Mouse (Mus musculus): ENCODE measurements at regions not wholly inside any gene's neighbourhood (a gene's known extent, or its start where the extent isn't known, plus 50 kb on each side); places are given as distances from the start of the nearest gene placed in this dataset.
A peak's percentile ranks its signal among the peaks of the same experiment; 100 is the strongest.

GRCm38 (mm10) chr6:100145869-100146268 lies 141.4 kb downstream of the Rybp start:
- Histone ChIP-seq H3K9ac (ENCODE audit: low read length) (no peak overlapping the region), H3K9me3 (ENCODE audit: control insufficient read depth, low read length) (no peaks in the 10 kb centered on the region), H3K27me3 (ENCODE audit: control insufficient read depth, insufficient read depth, low read depth, low read length) (no peaks in the 10 kb centered on the region), H3K4me3 (ENCODE audit: low read length) (no peak overlapping the region), H3K36me3 (ENCODE audit: control insufficient read depth, insufficient read depth, low read length) (no peaks in the 10 kb centered on the region), H3K4me2 (ENCODE audit: low read depth, low read length) (no peak overlapping the region), H3K4me1 (replicated peaks; ENCODE audit: control insufficient read depth, insufficient read depth, low read length) (peaks cover 25% of the 10 kb centered on the region), H3K27ac (ENCODE audit: low read length) (no peak overlapping the region)
- ATAC-seq (ENCODE audit: low read depth): peak; percentile 15; the same call in 1 of the 2 replicates
- WGBS: 77% methylated on average over 2 of the region's 2 CpGs

GRCm38 (mm10) chr6:100144544-100145287 lies 142.6 kb downstream of the Rybp start:
- Histone ChIP-seq H3K9me3 (ENCODE audit: control insufficient read depth, low read length) (no peaks in the 10 kb centered on the region), H3K4me1 (replicated peaks; ENCODE audit: control insufficient read depth, insufficient read depth, low read length) (peaks cover 25% of the 10 kb centered on the region), H3K27ac (ENCODE audit: low read length) (no peak overlapping the region), H3K27me3 (ENCODE audit: control insufficient read depth, insufficient read depth, low read depth, low read length) (no peaks in the 10 kb centered on the region), H3K4me2 (ENCODE audit: low read depth, low read length) (no peak overlapping the region), H3K36me3 (ENCODE audit: control insufficient read depth, insufficient read depth, low read length) (no peaks in the 10 kb centered on the region), H3K9ac (ENCODE audit: low read length) (no peak overlapping the region), H3K4me3 (ENCODE audit: low read length) (no peak overlapping the region)
- 50% methylated on average over 4 of the region's 4 CpGs for WGBS
- ATAC-seq (ENCODE audit: low read depth): peak; percentile 23; the same call in 1 of the 2 replicates

GRCm38 (mm10) chr6:100143586-100144301 lies 143.5 kb downstream of the Rybp start:
- 10% methylated on average over 16 of the region's 16 CpGs for WGBS
- ATAC-seq (ENCODE audit: low read depth): peak; percentile 75
- Histone ChIP-seq H3K4me1 (replicated peaks; ENCODE audit: control insufficient read depth, insufficient read depth, low read length) (peaks cover 25% of the 10 kb centered on the region), H3K9me3 (ENCODE audit: control insufficient read depth, low read length) (no peaks in the 10 kb centered on the region), H3K4me3 (ENCODE audit: low read length) (no peak overlapping the region; the same call in 1 of the 2 replicates), H3K4me2 (ENCODE audit: low read depth, low read length) (peak overlapping the region; percentile 43), H3K27ac (ENCODE audit: low read length) (peak overlapping the region; percentile 50), H3K27me3 (ENCODE audit: control insufficient read depth, insufficient read depth, low read depth, low read length) (no peaks in the 10 kb centered on the region), H3K9ac (ENCODE audit: low read length) (peak overlapping the region; percentile 48), H3K36me3 (ENCODE audit: control insufficient read depth, insufficient read depth, low read length) (no peaks in the 10 kb centered on the region)

GRCm38 (mm10) chr6:100141225-100141624 lies 146.1 kb downstream of the Rybp start:
- Histone ChIP-seq H3K27me3 (ENCODE audit: control insufficient read depth, insufficient read depth, low read depth, low read length) (no peaks in the 10 kb centered on the region), H3K9ac (ENCODE audit: low read length) (no peak overlapping the region), H3K4me2 (ENCODE audit: low read depth, low read length) (no peak overlapping the region), H3K36me3 (ENCODE audit: control insufficient read depth, insufficient read depth, low read length) (no peaks in the 10 kb centered on the region), H3K27ac (ENCODE audit: low read length) (no peak overlapping the region), H3K4me1 (replicated peaks; ENCODE audit: control insufficient read depth, insufficient read depth, low read length) (peaks cover 16% of the 10 kb centered on the region), H3K4me3 (ENCODE audit: low read length) (no peak overlapping the region), H3K9me3 (ENCODE audit: control insufficient read depth, low read length) (no peaks in the 10 kb centered on the region)
- WGBS: 66% methylated on average over 5 of the region's 5 CpGs
- ATAC-seq (ENCODE audit: low read depth): no peak

- Histone ChIP-seq H3K4me2 (ENCODE audit: low read depth, low read length) (no peak overlapping the region), H3K27me3 (ENCODE audit: control insufficient read depth, insufficient read depth, low read depth, low read length) (no peaks in the 10 kb centered on the region), H3K27ac (ENCODE audit: low read length) (no peak overlapping the region), H3K4me3 (ENCODE audit: low read length) (no peak overlapping the region), H3K9ac (ENCODE audit: low read length) (no peak overlapping the region), H3K9me3 (ENCODE audit: control insufficient read depth, low read length) (no peaks in the 10 kb centered on the region), H3K4me1 (replicated peaks; ENCODE audit: control insufficient read depth, insufficient read depth, low read length) (peaks cover 16% of the 10 kb centered on the region), H3K36me3 (ENCODE audit: control insufficient read depth, insufficient read depth, low read length) (no peaks in the 10 kb centered on the region)
- 27% methylated on average over 6 of the region's 6 CpGs for WGBS
- no peak for ATAC-seq (ENCODE audit: low read depth)
Measured at GRCm38 (mm10) chr6:100140581-100141114, 146.6 kb downstream of the Rybp start.

GRCm38 (mm10) chr6:100139809-100140208 lies 147.5 kb downstream of the Rybp start:
- Histone ChIP-seq H3K4me3 (ENCODE audit: low read length) (no peak overlapping the region), H3K36me3 (ENCODE audit: control insufficient read depth, insufficient read depth, low read length) (no peaks in the 10 kb centered on the region), H3K27ac (ENCODE audit: low read length) (no peak overlapping the region), H3K4me1 (replicated peaks; ENCODE audit: control insufficient read depth, insufficient read depth, low read length) (peaks cover 15% of the 10 kb centered on the region), H3K27me3 (ENCODE audit: control insufficient read depth, insufficient read depth, low read depth, low read length) (no peaks in the 10 kb centered on the region), H3K9ac (ENCODE audit: low read length) (no peak overlapping the region), H3K9me3 (ENCODE audit: control insufficient read depth, low read length) (no peaks in the 10 kb centered on the region), H3K4me2 (ENCODE audit: low read depth, low read length) (no peak overlapping the region)
- no peak for ATAC-seq (ENCODE audit: low read depth)
- 56% methylated on average over 6 of the region's 6 CpGs for WGBS

GRCm38 (mm10) chr6:100138659-100139058 lies 148.6 kb downstream of the Rybp start:
- Histone ChIP-seq H3K27ac (ENCODE audit: low read length) (no peak overlapping the region), H3K4me3 (ENCODE audit: low read length) (no peak overlapping the region), H3K27me3 (ENCODE audit: control insufficient read depth, insufficient read depth, low read depth, low read length) (no peaks in the 10 kb centered on the region), H3K9me3 (ENCODE audit: control insufficient read depth, low read length) (no peaks in the 10 kb centered on the region), H3K4me2 (ENCODE audit: low read depth, low read length) (no peak overlapping the region), H3K9ac (ENCODE audit: low read length) (no peak overlapping the region), H3K4me1 (replicated peaks; ENCODE audit: control insufficient read depth, insufficient read depth, low read length) (peaks cover 4% of the 10 kb centered on the region), H3K36me3 (ENCODE audit: control insufficient read depth, insufficient read depth, low read length) (no peaks in the 10 kb centered on the region)
- WGBS: 78% methylated on average over 2 of the region's 2 CpGs
- no peak for ATAC-seq (ENCODE audit: low read depth)

- Histone ChIP-seq H3K9ac (ENCODE audit: low read length) (no peak overlapping the region), H3K4me3 (ENCODE audit: low read length) (no peak overlapping the region), H3K9me3 (ENCODE audit: control insufficient read depth, low read length) (no peaks in the 10 kb centered on the region), H3K4me1 (replicated peaks; ENCODE audit: control insufficient read depth, insufficient read depth, low read length) (no peaks in the 10 kb centered on the region; the same call in 1 of the 2 replicates), H3K4me2 (ENCODE audit: low read depth, low read length) (no peak overlapping the region), H3K36me3 (ENCODE audit: control insufficient read depth, insufficient read depth, low read length) (no peaks in the 10 kb centered on the region), H3K27ac (ENCODE audit: low read length) (no peak overlapping the region), H3K27me3 (ENCODE audit: control insufficient read depth, insufficient read depth, low read depth, low read length) (no peaks in the 10 kb centered on the region; the same call in 1 of the 2 replicates)
- ATAC-seq (ENCODE audit: low read depth): no peak
- WGBS: 22% methylated on average over 2 of the region's 2 CpGs
Measured at GRCm38 (mm10) chr6:100135177-100135576, 152.1 kb downstream of the Rybp start.

GRCm38 (mm10) chr6:100133970-100134369 lies 153.3 kb downstream of the Rybp start:
- Histone ChIP-seq H3K9ac (ENCODE audit: low read length) (no peak overlapping the region), H3K27me3 (ENCODE audit: control insufficient read depth, insufficient read depth, low read depth, low read length) (no peaks in the 10 kb centered on the region; the same call in 1 of the 2 replicates), H3K4me1 (replicated peaks; ENCODE audit: control insufficient read depth, insufficient read depth, low read length) (no peaks in the 10 kb centered on the region; the same call in 1 of the 2 replicates), H3K36me3 (ENCODE audit: control insufficient read depth, insufficient read depth, low read length) (no peaks in the 10 kb centered on the region), H3K9me3 (ENCODE audit: control insufficient read depth, low read length) (no peaks in the 10 kb centered on the region), H3K4me3 (ENCODE audit: low read length) (no peak overlapping the region), H3K4me2 (ENCODE audit: low read depth, low read length) (no peak overlapping the region), H3K27ac (ENCODE audit: low read length) (no peak overlapping the region)
- 68% methylated on average over 9 of the region's 9 CpGs for WGBS
- ATAC-seq (ENCODE audit: low read depth): no peak

All from lung, embryonic 16.5 days (tissue).